Mouse (Mus musculus) spleen, postnatal 36 days (tissue): ENCODE measurements around the gene Sltm.
"Not testable (repeated sequence)": the region's sequence is repeated elsewhere in the genome, so short reads cannot be mapped to it uniquely, and the experiment has no call there.

ENCODE experiments used
- DNase-seq, 2 experiments: peaks; one replicate each; pipeline ENCODE4 v3.0.0; 2022; ENCODE audit warnings: low spot score in 2 of 2, mixed read lengths in 1 of 2

The Sltm gene

GRCm38 (mm10) chr9:70542305-70543041 is at the start of gene Sltm:
Sltm (plus strand) TSS chr9:70542754.
- DNase-seq = peak; percentile 99 to 100

- DNase-seq = no peak
These were observed 49.5 kb upstream of the Sltm start for GRCm38 (mm10) chr9:70493038-70493437.

- DNase-seq = no peak
These were observed 45.6 kb upstream of the Sltm start for GRCm38 (mm10) chr9:70496990-70497389.

GRCm38 (mm10) chr9:70502284-70503014 is 40.1 kb upstream of the Sltm start:
- no peak for DNase-seq

- DNase-seq = peak; percentile 69 to 70
These were observed 39.4 kb upstream of the Sltm start for GRCm38 (mm10) chr9:70503015-70503603.

- peak; percentile 98 for DNase-seq
These were observed 38.9 kb upstream of the Sltm start, which contains the start of gene Rnf111 for GRCm38 (mm10) chr9:70503626-70504041. Rnf111 (minus strand) TSS chr9:70503725.

- peak; percentile 41 to 52 for DNase-seq
These were observed 36.4 kb upstream of the Sltm start for GRCm38 (mm10) chr9:70506186-70506585.

GRCm38 (mm10) chr9:70506787-70507186 is 35.8 kb upstream of the Sltm start:
- no peak for DNase-seq

- no peak for DNase-seq
These were observed 32.5 kb upstream of the Sltm start for GRCm38 (mm10) chr9:70509906-70510525.

- DNase-seq = peak in 1 of 2 experiments; percentile 23
These were observed 31.5 kb upstream of the Sltm start for GRCm38 (mm10) chr9:70510998-70511583.

- DNase-seq = no peak
These were observed 30.9 kb upstream of the Sltm start for GRCm38 (mm10) chr9:70511681-70512080.

GRCm38 (mm10) chr9:70520651-70521050 is 21.9 kb upstream of the Sltm start:
- no peak for DNase-seq

GRCm38 (mm10) chr9:70523813-70524212 is 18.7 kb upstream of the Sltm start:
- DNase-seq = no peak

GRCm38 (mm10) chr9:70524366-70524765 is 18.2 kb upstream of the Sltm start:
- no peak for DNase-seq

GRCm38 (mm10) chr9:70533328-70533727 is 9.2 kb upstream of the Sltm start:
- no peak for DNase-seq

GRCm38 (mm10) chr9:70541584-70541983 is 970 bp upstream of the Sltm start:
- DNase-seq = peak in 1 of 2 experiments; percentile 4

- peak; percentile 64 for DNase-seq
These were observed 710 bp downstream of the Sltm start for GRCm38 (mm10) chr9:70543048-70543880.

GRCm38 (mm10) chr9:70543985-70544384 is 1.4 kb downstream of the Sltm start:
- DNase-seq = no peak

- DNase-seq = no peak
These were observed 2.3 kb downstream of the Sltm start for GRCm38 (mm10) chr9:70544831-70545230.

- DNase-seq = not testable (repeated sequence)
These were observed 4.0 kb downstream of the Sltm start for GRCm38 (mm10) chr9:70546576-70546975.

- no peak for DNase-seq
These were observed 5.8 kb downstream of the Sltm start for GRCm38 (mm10) chr9:70548304-70548703.
